Mouse (Mus musculus) ES-E14 (cell line): ENCODE data around the gene Shisa2.

ENCODE experiments used
- CHD2 ChIP-seq: IDR thresholded peaks from 2 replicates; pipeline ENCODE4 v1.6.1; 2014; ENCODE audit warnings: mild to moderate bottlenecking, low read depth, low read length, inconsistent platforms
- HCFC1 ChIP-seq: IDR thresholded peaks from 2 replicates; pipeline ENCODE4 v1.6.1; 2012; ENCODE audit warnings: low read length, inconsistent platforms, borderline replicate concordance; ENCODE audit not compliant: insufficient read depth
- MAFK ChIP-seq: IDR thresholded peaks from 2 replicates; pipeline ENCODE4 v1.6.1; 2014; ENCODE audit warnings: mild to moderate bottlenecking, low read depth, low read length, inconsistent platforms; ENCODE audit not compliant: insufficient read depth
- ZNF384 ChIP-seq: IDR thresholded peaks from 2 replicates; pipeline ENCODE4 v1.6.1; 2012; ENCODE audit warnings: low read depth, low read length, inconsistent platforms

DNA sequence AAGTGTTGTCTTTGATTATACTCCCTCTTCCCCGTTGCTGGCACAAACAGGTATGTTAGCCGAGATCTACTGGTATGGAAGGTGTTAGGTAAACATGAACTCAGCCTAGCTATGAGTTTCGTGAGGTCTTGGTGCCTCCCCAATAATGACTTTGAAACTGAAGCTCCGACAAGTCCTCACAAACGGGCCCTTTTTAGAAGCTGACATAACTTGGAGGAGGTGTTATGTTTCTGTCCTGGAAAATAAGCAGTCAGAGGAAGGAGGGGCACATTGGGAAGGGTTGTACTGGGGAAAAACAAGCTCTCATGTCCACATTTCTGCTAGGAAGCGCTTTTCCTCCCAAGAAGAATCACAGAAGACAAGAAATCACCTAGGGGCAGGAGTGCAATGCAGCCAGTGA lies 31.5 kb downstream of the Shisa2 start:
- TF ChIP-seq CHD2: no peak
- TF ChIP-seq HCFC1: no peak
- no peak for TF ChIP-seq ZNF384
- no peak for TF ChIP-seq MAFK
